Mouse (Mus musculus) right cerebral cortex, adult 18-20 months (tissue): ENCODE results near the gene C530008M17Rik.

Experiments
- DNase-seq: peaks from one replicate; pipeline ENCODE4 v3.0.0; 2022; ENCODE audit warnings: mixed read lengths

C530008M17Rik gene

DNA sequence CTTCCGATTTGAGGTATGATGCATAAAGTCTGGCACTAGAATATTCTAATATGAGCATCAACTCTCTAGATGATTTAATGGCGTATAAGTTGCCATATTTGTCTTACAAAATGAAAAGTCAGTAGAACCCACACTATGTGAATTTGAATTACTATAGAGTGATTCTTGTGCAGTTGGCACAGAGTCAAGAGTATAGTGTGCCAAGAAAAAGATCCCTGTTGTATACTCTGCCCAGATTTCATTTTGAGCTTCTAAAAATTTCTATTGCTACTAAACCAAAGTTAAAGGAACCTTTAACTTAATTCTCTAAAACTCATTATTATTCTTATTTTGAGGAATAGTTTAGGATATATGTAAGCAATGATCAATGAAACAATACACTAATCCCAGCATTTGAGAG is at the start of gene C530008M17Rik:
TSS of gene C530008M17Rik (plus strand) at position 301 of the 400 bp plus-strand sequence.
- no peak for DNase-seq

DNA sequence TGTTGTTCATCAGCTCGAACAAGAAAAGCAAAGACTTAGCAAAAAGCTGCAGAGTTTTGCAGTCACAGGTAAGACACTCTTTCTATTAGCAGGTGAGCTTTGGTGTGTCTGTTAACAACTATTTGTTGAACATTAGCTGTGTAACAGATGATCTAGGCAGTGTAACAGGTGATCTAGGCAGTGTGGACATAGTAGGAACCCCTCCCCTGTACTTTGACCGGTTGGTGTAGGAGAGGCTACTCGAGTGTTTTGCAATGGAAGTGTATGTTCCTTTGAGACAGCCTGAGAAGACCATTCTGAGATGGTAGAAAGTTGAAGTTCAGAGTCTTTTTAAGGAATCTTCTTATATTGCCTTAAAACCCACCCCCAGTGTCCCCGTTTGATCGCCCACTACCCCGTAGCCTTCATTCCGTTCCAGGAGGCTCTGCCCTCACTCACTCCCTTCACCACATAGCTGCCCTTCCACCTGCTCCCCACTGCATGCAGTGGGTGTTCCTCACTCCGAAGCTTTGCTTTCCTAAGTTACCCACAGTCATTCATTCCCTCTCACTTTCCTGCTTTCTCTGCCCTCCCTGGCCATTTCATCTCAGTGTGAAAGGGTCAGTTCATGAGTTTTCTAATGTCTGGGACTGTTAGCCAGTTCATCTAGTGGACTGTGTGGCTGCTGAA is 46.5 kb upstream of the C530008M17Rik start:
- DNase-seq, result no peak

DNA sequence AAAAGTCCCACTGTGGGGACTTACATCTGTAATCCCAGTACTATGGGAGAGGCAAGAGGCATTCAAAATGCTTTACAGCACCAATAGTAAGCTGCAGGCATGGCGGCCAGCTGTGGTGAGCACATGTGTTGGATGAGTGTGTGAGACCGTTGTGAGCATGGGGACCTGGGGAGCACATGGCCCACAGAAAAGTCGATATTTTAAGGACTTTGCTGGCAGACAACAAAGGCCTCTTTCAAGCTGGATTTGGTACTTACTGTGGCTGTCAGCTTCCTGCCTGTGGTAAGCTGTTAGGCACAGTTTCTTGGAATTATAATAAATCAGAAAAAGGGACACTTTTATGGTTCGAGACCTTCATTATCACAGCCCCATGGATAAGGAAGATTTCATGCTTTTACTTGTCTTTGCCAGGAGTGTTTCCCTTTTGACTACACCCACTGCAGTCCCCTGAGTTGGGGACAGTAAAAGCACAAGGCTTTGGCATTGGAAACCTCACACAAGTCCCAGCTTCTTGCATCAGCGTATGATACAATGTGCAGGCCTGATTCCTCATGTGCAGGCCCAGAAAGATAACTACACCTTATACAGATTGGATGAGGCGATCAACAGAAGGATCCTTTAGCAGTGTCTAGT is 43.3 kb upstream of the C530008M17Rik start:
- no peak for DNase-seq

DNA sequence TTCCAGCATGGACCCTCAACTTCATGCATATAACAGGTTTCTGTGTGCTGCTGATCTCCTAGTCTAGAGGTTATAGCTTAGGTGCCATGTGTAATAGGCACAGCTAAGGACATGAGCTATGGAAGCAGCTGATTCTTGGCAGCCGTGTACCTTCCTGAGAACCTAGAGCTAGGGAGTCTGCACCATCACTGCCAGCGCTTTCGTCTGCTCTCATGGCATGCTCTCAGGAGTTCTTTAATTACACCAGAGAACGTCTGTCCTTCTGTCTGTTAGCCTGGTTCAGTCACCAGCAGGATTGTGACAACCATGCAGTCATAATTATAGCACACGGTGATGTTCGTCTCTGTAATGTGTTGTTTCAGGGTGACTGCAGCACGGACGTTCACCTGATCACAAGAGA is 41.0 kb upstream of the C530008M17Rik start:
- DNase-seq, result no peak

DNA sequence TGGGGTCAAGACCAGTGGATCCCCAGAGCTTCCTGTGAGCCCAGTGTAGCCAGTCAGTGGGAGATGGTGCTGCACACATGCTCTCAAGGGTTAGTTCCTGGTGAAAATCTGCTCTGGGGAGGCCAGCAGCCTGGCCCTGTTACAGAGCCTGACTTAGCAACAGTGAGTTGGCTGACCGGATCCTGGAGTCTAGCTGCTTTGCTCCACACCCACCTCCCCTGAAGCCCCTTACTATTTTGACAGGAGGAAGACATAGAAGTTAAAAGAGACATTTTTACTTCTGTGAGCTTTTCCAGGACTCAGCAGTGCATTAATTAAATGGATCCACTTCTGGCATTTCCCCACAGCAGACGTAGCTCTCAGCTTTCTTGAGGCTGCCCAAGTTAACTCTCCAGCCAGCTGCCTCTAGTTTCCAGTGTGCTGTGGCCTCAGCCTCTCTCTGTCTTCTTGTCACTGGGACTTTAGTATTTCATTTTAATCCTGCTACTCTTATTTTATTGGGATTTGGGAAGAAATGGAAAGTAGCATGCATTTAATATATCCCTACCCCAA is 40.0 kb upstream of the C530008M17Rik start:
- DNase-seq, result no peak

DNA sequence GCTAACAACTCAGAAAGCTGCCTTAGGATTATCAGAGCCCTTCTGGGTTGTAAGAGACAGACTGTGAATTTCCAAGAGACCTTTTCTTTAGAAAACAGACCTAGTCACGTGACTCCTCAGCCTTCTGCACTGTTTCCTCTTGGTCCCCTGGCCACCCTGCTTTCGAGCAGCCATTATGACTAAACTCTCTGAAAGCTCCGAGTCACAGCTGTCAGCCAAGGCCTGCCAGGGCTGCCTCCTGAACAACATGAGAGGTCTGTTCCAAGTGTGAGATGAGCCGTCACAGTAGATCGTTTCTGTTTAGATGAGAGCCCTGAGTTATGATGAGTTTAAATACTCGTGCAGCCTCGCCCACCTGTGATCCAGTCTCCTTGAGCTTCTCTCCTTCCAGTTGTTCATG is 37.6 kb upstream of the C530008M17Rik start:
- no peak for DNase-seq

DNA sequence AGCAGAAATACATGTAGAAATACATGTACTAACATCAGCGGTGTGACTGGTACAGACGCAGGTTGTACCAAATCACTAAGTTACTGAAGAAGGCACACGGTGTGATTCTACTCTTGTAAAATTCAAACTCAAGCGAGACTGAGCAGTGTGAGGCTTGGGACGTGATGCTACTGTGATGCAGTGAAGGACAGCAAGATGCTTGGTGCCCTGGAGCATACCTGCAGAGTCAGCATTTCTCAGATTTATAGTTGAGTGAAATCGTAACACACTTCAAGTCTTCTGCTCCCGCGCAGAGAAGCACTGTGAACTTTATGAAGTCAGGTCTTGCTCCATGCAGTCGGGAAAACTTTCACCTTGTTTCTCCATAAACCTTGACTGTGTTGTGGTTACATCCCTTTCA is 32.6 kb upstream of the C530008M17Rik start:
- no peak for DNase-seq

DNA sequence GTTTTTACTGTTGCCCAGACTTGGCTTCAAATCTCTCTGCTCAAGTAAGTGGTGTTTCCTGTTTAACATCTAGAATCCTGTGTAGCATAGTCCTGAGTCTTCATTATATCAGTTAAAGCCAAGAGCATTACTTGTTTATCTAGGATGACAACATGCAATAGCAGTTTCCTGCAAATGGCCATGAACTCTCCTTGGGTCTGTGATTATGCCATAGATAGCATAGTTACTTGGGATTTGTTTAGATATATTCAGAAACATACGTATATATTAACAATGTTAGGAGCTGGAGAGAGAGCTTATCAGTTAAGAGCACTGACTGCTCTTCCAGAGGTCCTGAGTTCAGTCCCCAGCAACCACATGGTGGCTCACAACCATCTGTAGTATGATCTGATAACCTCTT is 28.5 kb upstream of the C530008M17Rik start:
- DNase-seq, result no peak

DNA sequence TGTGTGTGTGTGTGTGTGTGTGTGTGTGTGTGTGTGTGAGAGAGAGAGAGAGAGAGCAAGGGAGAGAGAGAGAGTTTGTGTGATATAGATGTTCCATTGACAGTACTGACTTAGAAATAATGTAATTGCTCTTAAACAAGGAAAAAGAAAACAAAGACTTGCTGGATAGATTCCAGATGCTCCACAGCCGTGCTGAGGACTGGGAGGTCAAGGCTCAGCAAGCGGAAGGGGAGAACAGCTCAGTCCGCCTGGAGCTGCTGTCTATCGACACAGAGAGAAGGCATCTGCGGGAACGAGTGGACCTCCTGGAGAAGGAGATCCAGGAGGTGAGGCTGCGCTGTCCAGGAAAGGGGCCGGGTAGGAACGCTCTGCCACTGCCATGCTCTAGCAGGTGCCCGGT is 22.3 kb upstream of the C530008M17Rik start:
- DNase-seq, result no peak

DNA sequence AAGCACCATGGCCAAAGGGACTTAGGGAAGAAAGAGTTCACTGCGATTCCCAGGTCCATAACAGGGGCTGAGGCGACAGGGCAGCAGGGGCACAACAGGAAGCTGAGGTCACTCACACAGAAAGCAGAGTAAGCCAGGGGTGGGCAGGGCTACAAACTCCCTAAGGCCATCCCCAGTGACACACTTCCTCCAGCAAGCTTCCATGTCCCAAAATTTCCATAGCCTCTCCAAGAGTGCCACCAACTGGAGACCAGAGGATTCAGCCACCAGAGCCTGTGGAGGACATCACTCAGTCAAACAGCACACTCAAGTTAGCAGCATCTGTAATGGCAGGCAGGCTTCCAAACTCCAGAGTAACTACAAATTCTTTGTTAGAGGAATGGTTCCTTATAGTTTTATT is 20.7 kb upstream of the C530008M17Rik start:
- no peak for DNase-seq

DNA sequence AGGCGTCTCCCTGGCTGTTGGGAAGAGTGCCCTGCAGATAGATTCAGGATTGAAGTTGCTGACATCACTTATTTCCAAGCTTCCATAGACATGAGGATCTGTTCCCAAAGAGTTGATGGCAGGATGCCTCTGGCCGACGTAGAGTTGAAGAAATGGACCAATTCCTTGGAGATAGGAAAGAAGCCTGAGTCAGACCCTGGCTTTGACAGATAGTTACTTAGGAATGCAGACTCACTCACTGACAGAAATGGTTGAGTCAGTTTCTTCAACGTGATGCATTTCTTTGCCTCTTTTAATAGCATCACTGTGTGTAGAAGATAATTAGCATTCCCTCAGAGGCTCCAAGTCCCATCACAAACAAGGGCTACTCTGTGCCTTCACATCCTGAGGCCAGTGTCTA is 14.2 kb upstream of the C530008M17Rik start:
- DNase-seq, result no peak

DNA sequence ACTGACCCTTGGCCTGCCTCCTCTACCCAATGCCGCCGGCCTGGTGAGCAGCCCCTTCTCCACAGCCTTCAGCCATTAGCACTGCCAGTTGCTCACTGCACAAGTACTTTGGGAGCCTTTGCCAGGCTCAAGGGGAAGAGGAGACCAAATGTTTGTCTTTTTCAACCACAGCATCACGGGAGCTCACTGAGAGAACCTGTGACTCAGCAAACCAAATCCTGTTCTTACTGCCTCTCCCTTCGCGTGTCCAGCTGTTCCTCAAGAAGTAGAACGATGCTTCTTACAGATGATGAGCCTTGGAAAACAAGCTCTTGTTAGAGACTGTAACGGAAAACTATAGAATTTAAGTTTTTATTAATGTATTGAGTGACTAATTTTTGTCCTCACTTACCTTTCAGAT is 12.1 kb upstream of the C530008M17Rik start:
- DNase-seq, result no peak

DNA sequence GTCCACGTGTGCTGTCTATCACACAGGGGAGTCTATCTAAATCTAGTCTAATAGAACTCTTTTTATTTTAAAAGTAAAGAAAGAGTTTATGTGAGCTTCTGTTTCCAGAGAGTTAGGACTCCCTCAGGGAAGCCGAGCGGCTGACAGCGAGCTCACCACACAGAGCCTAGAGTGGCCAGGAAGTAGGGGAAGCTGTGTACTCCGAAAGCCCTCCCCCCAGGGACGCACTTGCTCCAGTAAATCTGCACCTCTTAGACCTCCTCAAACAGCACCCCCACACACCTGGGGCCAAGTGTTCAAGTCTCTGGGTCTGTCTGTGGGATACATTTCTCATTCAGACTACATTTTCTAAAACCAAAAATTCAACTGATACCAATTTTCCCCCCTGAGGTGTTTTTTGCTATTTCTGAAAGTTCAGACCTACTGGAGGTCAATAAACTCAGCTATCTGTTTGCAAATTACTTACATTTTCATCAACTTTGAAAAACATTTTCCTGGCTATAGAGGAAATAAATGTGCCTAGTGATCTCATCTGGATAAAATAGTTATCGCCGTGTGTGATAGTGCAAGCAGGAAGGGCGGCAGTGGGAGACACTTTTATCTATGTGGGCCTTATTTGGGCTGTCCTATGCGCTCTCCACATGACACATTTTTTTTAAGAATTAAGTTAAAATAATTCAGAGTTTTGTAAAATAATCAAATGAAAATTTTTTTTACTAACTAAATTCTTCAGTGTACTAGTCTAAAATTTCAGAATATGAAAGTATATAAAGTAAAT is 11.0 kb upstream of the C530008M17Rik start:
- no peak for DNase-seq

DNA sequence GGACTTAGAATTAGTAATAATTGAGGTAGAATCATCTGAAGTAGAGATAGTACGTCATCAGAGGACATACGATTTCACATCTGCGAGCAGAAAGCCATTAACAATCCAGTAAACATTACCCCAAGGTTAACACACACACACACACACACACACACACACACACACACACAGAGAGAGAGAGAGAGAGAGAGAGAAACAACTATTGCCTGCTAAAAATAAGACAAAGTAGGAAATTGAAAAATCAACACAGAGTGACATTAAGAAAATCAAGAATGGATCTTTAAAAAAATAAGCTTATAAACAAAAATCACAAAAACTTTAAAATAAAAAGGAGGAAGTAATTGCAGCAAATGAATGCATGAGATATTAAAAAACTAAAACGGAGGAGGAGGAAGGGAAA is 6.4 kb upstream of the C530008M17Rik start:
- DNase-seq, result no peak

DNA sequence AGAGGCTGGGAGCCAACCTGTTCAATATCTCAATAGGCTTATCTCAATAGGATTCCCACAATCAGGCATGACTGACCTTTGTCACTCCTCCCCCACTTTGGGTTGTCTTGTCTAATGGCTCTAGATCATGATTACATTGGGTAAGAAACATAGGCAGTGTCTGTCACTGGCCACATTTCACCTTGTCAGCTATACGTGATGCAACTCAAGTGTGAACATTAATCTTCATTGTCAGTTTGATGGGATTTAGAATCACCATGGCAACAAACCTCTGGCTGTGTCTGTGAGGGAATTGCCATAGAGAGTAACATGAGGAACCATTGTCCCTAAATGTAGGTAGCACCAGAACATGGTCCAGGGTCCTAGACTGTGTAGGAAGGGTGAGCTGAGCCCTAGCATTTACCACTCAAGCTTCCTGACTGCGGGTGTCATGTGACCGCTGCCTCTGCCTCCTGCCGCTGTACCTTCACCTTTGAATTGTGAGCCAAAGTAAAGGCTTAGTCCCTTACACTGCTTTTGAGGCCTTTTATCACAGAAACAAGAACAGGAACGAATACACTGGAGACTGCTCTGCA is 5.1 kb upstream of the C530008M17Rik start:
- DNase-seq, result no peak

DNA sequence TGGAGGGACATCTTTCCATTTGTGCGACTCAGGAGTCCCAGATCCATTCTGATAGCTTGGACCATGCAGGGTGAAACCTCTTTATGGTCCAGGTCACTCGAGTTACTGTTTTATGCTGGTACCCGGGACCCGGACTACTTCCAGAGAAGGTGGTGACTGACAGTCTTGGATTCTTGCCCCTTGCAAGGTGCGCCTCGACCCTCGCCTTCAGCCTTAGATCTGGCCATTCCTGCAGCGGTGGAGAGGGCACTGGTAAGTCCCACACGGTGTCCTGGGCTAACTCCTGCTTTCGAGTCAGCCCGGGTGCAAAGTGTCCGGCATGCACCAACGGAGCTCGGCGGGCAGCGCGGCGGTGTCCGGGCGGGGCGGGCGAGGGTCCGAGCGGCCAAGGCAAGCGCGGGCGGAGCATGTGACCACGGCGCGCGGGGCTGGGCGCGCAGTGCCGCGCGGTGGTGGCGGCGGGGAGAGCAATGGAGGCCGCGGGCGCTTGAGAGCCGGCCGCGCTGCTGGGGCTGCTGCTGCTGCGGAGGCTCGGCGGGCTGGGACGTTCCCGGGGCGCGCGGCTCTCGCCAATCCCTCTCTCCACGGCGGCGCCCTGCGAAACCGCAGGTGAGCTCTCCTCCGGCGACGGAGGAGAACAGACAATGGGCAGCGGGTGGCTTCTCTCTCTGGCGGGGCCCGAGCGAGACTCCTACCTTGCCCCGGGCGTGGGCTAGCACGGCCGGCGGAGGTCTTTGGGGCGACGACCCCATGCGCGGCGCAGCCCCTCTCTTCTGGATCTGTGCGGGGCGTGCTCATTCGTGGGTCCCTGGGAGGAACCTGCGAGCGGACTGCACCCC is 1.2 kb downstream of the C530008M17Rik start:
- peak; percentile 74 for DNase-seq

DNA sequence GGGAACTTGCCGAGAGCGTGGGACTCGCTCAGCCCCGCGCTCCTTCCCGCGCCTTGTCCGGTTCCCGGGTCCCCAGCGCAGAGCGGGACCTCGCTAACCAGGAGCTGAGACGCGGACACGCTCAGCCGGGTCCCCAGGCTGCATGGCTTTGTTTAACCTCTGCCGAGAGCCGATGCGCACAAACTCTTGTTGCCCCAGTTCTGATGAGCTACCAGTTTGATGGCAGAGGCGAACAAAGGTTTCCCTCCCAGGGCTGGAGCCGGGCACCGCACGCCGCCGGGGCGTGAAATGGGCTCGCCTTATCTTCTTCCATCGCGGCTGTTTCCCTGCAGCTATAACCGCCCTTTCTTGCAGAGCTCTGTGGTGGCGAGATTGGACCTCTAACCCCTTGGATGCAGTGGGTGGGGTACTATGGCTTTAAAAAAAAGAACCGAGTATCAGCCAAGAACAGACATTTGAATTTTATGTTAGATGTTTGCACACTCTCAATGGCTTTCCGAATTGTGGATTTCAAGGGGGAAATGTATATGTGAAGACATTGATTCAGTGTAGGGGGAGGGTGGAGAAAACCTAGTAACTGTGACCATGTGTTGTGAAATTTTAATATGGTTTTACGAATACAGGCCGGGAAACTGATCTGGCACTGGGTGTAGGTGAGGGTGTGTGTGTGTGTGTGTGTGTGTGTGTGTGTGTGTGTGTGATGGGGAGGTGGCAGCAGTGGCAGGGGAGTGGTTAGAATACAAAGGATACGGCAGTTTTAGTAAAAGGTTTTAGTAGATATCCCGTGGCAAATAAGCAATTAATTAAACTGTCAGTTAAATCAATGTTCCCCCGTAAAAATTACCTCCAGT is 2.0 kb downstream of the C530008M17Rik start:
- peak; percentile 25 for DNase-seq

DNA sequence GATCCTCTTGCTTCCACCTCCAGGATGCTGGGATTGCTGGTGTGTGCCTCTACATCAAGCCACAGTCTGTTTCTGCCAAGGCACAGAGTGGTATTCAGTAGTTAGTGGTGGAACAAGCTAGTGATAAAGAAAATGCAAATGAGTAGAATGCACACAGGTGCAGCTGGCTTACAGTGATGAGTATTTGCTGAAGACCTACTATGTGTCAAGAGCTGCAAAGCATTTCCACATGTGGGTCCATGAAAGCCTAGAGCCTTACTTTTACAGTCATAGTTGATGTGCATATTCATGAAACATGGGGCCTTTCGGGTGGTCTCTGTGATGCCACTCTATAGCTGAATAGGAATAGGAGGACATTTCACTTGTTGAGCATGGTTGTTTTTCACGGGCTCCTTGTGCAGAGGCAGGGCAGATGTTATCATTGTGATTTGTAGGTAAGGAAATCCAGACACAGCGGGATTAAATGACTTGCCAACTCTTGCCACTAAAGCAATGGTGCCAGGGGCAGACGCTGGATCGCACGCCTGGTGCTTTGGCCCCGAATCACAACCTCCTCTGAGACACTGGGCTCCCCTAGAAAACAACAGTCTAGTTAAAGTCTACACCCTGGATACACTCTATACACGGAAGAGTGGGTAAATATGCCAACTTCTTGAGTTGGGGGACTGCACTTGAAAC is 3.8 kb downstream of the C530008M17Rik start:
- no peak for DNase-seq

DNA sequence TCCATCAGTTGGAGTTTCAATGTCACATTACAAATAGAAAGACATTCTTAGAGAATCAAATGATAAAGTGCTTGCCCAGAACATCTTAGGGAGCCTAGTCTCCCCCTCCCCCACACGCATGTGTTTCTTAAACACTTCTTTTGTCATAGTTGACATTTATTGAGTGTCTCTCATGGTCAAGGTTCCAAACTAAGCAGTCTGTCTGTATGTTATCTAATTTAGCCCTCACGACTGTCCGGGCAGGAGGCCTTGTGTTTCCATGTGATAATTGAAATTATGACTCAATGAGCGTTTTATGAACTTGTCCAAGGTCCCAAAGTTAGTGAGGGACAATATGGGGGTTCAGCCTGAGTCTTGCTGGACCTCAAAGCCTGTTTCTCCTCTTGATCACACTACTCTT is 5.0 kb downstream of the C530008M17Rik start:
- no peak for DNase-seq

DNA sequence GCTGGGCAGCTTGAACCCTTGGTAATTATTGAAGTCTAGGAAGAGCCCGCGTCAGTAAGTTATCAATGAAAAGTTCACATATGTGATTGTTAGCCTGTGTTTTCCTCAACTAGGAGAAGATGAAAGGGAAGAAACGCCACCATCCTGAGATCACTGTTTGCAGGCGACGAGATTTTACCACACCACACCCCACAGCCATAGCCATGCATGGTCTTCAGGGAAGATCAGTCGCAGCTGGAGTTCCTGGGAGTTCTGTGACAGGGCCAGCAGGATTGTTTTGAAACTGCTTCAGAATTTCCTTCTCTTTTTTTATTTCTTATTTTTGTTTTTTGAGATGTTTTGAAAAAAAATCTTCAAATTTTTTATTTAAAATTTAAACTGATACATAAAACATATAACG is 8.6 kb downstream of the C530008M17Rik start:
- no peak for DNase-seq

DNA sequence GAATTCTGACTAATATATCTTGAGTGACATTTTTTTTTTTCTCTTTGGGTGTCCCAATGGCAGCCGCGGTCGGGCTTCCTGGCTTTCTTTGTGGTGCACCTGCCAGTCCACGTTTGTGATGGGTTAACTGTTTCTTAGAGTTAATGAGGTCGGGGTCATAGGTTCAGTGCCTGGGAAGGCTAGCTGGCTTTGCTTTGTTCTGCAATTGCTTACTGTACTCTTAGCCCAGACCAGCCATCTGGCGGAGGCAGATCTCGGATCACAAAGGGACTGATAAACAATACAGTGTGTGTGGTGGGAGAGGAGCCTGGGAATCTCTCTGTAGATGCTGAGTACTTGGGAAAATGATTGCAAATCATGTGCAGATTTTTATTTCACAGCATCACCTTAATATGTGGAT is 9.1 kb downstream of the C530008M17Rik start:
- no peak for DNase-seq
